Mouse (Mus musculus) stomach, embryonic 16.5 days (tissue): Measurements from ENCODE around the gene Cnrip1. TPM values are rescaled to one million over a fixed set of nuclear protein-coding genes. Genes with fewer than 3 reads are reported as not detected.
A peak's percentile ranks its signal among the peaks of the same experiment; 100 is the strongest.

Experiments used
- ATAC-seq: fragments of 200-750 bp; cut with Nextera tagmentation; 2 replicates; pipeline ENCODE4 v1.8.0; 2017; ENCODE audit warnings: moderate number of reproducible peaks, moderate TSS enrichment; ENCODE audit not compliant: insufficient read depth, low FRiP score
- H3K27ac ChIP-seq: fragments of 300-500 bp; sonication (generic); 2 replicates; pipeline ENCODE4 v1.5.1; 2014; ENCODE audit warnings: low read length
- H3K27me3 ChIP-seq: fragments of 300-500 bp; sonication (generic); 2 replicates; pipeline ENCODE4 v1.6.1; 2014; ENCODE audit warnings: low read length, control low read depth, mixed read lengths; ENCODE audit not compliant: control insufficient read depth, insufficient read depth
- H3K36me3 ChIP-seq: fragments of 300-500 bp; sonication (generic); 2 replicates; pipeline ENCODE4 v1.6.1; 2014; ENCODE audit warnings: low read length; ENCODE audit not compliant: control insufficient read depth, insufficient read depth
- H3K4me1 ChIP-seq: fragments of 300-500 bp; sonication (generic); 2 replicates; pipeline ENCODE4 v1.6.1; 2014; ENCODE audit warnings: low read length, control low read depth, mixed read lengths; ENCODE audit not compliant: control insufficient read depth, insufficient read depth
- H3K4me2 ChIP-seq: fragments of 300-500 bp; sonication (generic); 2 replicates; pipeline ENCODE4 v1.6.1; 2014; ENCODE audit warnings: low read depth, low read length, mixed read lengths
- H3K4me3 ChIP-seq: fragments of 300-500 bp; sonication (generic); replicated peaks from 2 replicates; pipeline ENCODE4 v1.5.1; 2014; ENCODE audit warnings: mild to moderate bottlenecking, low read length
- H3K9ac ChIP-seq: fragments of 300-500 bp; sonication (generic); 2 replicates; pipeline ENCODE4 v1.6.1; 2014; ENCODE audit warnings: low read length
- H3K9me3 ChIP-seq: fragments of 300-500 bp; sonication (generic); replicated peaks from 2 replicates; pipeline ENCODE4 v1.6.1; 2016; ENCODE audit warnings: low read length, control low read depth; ENCODE audit not compliant: control insufficient read depth
- WGBS: fragments of 180-500 bp; shearing (Covaris S2); extraction: QIAGEN DNeasy Blood & Tissue Kit; methylation state at CpG from one replicate; pipeline ENCODE4 v1.1.7; 2014; 5-methylcytosine and 5-hydroxymethylcytosine counted together
- polyA plus RNA-seq: library from polyadenylated mRNA; unstranded; fragments of >200 nt; fragmentation: Nextera tagmentation; extraction: Ambion mirVana; gene quantifications from 2 replicates; pipeline ENCODE4 v1.2.1, GENCODE M21; 2015

Gene Cnrip1
- polyA plus RNA-seq, 1 experiment from 2014 or later = 30.8 TPM

GRCm38 (mm10) chr11:17083455-17083854, 32.1 kb downstream of the Cnrip1 start:
- 85% methylated on average over 3 of the region's 3 CpGs for WGBS
- no peaks in the 10 kb centered on the region for H3K27me3 ChIP-seq
- H3K4me1 ChIP-seq = no peaks in the 10 kb centered on the region
- H3K36me3 ChIP-seq = no peaks in the 10 kb centered on the region
- no peak for ATAC-seq
- H3K9ac ChIP-seq = no peak overlapping the region
- no peaks in the 10 kb centered on the region for H3K9me3 ChIP-seq
- no peak overlapping the region for H3K4me2 ChIP-seq
- H3K27ac ChIP-seq = no peak overlapping the region
- H3K4me3 ChIP-seq = no peak overlapping the region

GRCm38 (mm10) chr11:17083866-17084265, 32.5 kb downstream of the Cnrip1 start:
- 37% methylated on average over 1 of the region's 1 CpGs for WGBS
- Histone ChIP-seq H3K9ac (no peak overlapping the region), H3K4me1 (no peaks in the 10 kb centered on the region), H3K4me3 (no peak overlapping the region), H3K4me2 (no peak overlapping the region), H3K27me3 (no peaks in the 10 kb centered on the region), H3K36me3 (no peaks in the 10 kb centered on the region), H3K27ac (no peak overlapping the region), H3K9me3 (no peaks in the 10 kb centered on the region)
- ATAC-seq = no peak

- no peaks in the 10 kb centered on the region for H3K36me3 ChIP-seq
- no peaks in the 10 kb centered on the region for H3K9me3 ChIP-seq
- 16% methylated on average over 5 of the region's 5 CpGs for WGBS
- no peak overlapping the region for H3K27ac ChIP-seq
- ATAC-seq = peak; percentile 58; the same call in 1 of the 2 replicates
- no peak overlapping the region for H3K9ac ChIP-seq
- no peaks in the 10 kb centered on the region for H3K27me3 ChIP-seq
- H3K4me1 ChIP-seq = no peaks in the 10 kb centered on the region
- H3K4me3 ChIP-seq = no peak overlapping the region
- no peak overlapping the region for H3K4me2 ChIP-seq
Observed at GRCm38 (mm10) chr11:17086106-17086505, 34.7 kb downstream of the Cnrip1 start.

- no peak overlapping the region for H3K4me3 ChIP-seq
- H3K9me3 ChIP-seq = 0 out of 2 replicates have a peak, but pooled peaks cover 4% of the 10 kb centered on the region
- H3K27ac ChIP-seq = no peak overlapping the region
- no peak overlapping the region for H3K4me2 ChIP-seq
- no peak for ATAC-seq
- WGBS = 63% methylated on average over 5 of the region's 5 CpGs
- no peaks in the 10 kb centered on the region for H3K36me3 ChIP-seq
- no peak overlapping the region for H3K9ac ChIP-seq
- no peaks in the 10 kb centered on the region for H3K27me3 ChIP-seq
- H3K4me1 ChIP-seq = no peaks in the 10 kb centered on the region
Observed at GRCm38 (mm10) chr11:17106936-17107335, 55.5 kb downstream of the Cnrip1 start.

GRCm38 (mm10) chr11:17107359-17107758, 56.0 kb downstream of the Cnrip1 start:
- Histone ChIP-seq H3K36me3 (no peaks in the 10 kb centered on the region), H3K4me2 (no peak overlapping the region), H3K27me3 (no peaks in the 10 kb centered on the region), H3K9ac (no peak overlapping the region), H3K4me1 (no peaks in the 10 kb centered on the region), H3K27ac (no peak overlapping the region), H3K9me3 (0 out of 2 replicates have a peak, but pooled peaks cover 4% of the 10 kb centered on the region), H3K4me3 (no peak overlapping the region)
- WGBS = 39% methylated on average over 6 of the region's 6 CpGs
- ATAC-seq = no peak

- WGBS = 70% methylated on average over 1 of the region's 1 CpGs
- no peak overlapping the region for H3K27ac ChIP-seq
- no peak overlapping the region for H3K4me2 ChIP-seq
- H3K9me3 ChIP-seq = 0 out of 2 replicates have a peak, but pooled peaks cover 4% of the 10 kb centered on the region
- no peak for ATAC-seq
- H3K4me1 ChIP-seq = no peaks in the 10 kb centered on the region
- H3K36me3 ChIP-seq = no peaks in the 10 kb centered on the region
- H3K27me3 ChIP-seq = no peaks in the 10 kb centered on the region
- no peak overlapping the region for H3K4me3 ChIP-seq
- H3K9ac ChIP-seq = no peak overlapping the region
Observed at GRCm38 (mm10) chr11:17112419-17113090, 61.2 kb downstream of the Cnrip1 start.

- no peak for ATAC-seq
- Histone ChIP-seq H3K4me2 (no peak overlapping the region), H3K27ac (no peak overlapping the region), H3K4me1 (no peaks in the 10 kb centered on the region), H3K4me3 (no peak overlapping the region), H3K27me3 (no peaks in the 10 kb centered on the region), H3K36me3 (no peaks in the 10 kb centered on the region), H3K9ac (no peak overlapping the region), H3K9me3 (no peaks in the 10 kb centered on the region)
- 41% methylated on average over 2 of the region's 2 CpGs for WGBS
Observed at GRCm38 (mm10) chr11:17126418-17126817, 75.0 kb downstream of the Cnrip1 start.

Other genes with a start within 250 kb of the Cnrip1 start
- gene Fbxo48, start 100.2 kb upstream of the Cnrip1 start, polyA plus RNA-seq = 1.2 and 1.6 TPM in 2 replicates
- gene Plek, start 795 bp downstream of the Cnrip1 start, polyA plus RNA-seq = 2.5 and 3.2 TPM in 2 replicates
- gene Ppp3r1, start 107.7 kb downstream of the Cnrip1 start, polyA plus RNA-seq = 78.7 and 86.5 TPM in 2 replicates
- gene Wdr92, start 130.5 kb downstream of the Cnrip1 start, polyA plus RNA-seq = 24.6 and 26.4 TPM in 2 replicates
- 63.6 and 70.0 TPM in 2 replicates for gene Pno1, start 160.0 kb downstream of the Cnrip1 start, polyA plus RNA-seq
- gene C1d, start 206.0 kb downstream of the Cnrip1 start, polyA plus RNA-seq = 90.2 and 102 TPM in 2 replicates